Mouse (Mus musculus) layer of hippocampus, adult 2 months (tissue): ENCODE data around the gene Telo2. TPM values are rescaled to one million over a fixed set of nuclear protein-coding genes. Genes with fewer than 3 reads are reported as not detected.

Experiments
- DNase-seq, 2 experiments: peaks; one replicate each; pipeline ENCODE4 v3.0.0; 2022; ENCODE audit warnings: low spot score in 2 of 2
- H3K27ac ChIP-seq: fragments of 200-600 bp; 2 replicates; pipeline ENCODE4 v1.8.1; 2022
- H3K4me3 ChIP-seq: fragments of 200-600 bp; 2 replicates; pipeline ENCODE4 v1.8.1; 2022; ENCODE audit warnings: mild to moderate bottlenecking
- CTCF ChIP-seq: fragments of 200-600 bp; conservative IDR thresholded peaks from 2 replicates; pipeline ENCODE4 v1.8.1; 2022; ENCODE audit warnings: antibody characterized with exemption, mild to moderate bottlenecking, moderate library complexity
- total RNA-seq, 2 experiments: library from RNA; stranded (reverse); gene quantifications; 2 replicates each; pipeline ENCODE4 v1.2.3; 2021

The Telo2 gene
- total RNA-seq, 2 experiments from 2014 or later = 36.9 to 42.8 TPM

GRCm38 (mm10) chr17:25063872-25064271, 51.9 kb downstream of the Telo2 start:
- TF ChIP-seq CTCF = no peak
- DNase-seq = no peak
- Histone ChIP-seq H3K27ac (peak overlapping the region; percentile 51), H3K4me3 (no peak overlapping the region)

GRCm38 (mm10) chr17:25063261-25063660, 52.5 kb downstream of the Telo2 start:
- no peak for TF ChIP-seq CTCF
- Histone ChIP-seq H3K4me3 (no peak overlapping the region), H3K27ac (peak overlapping the region; percentile 51)
- no peak for DNase-seq

GRCm38 (mm10) chr17:25057041-25057440, 58.7 kb downstream of the Telo2 start:
- DNase-seq = no peak
- TF ChIP-seq CTCF = peak; percentile 45
- no peak overlapping the region for H3K4me3 ChIP-seq
- no peak overlapping the region for H3K27ac ChIP-seq

- H3K4me3 ChIP-seq = no peak overlapping the region
- no peak for DNase-seq
- no peak overlapping the region for H3K27ac ChIP-seq
- TF ChIP-seq CTCF = no peak
Observed at GRCm38 (mm10) chr17:25053274-25053673, 62.5 kb downstream of the Telo2 start.

Other genes starting within 250 kb of the Telo2 start
- under 1 TPM in 1 of 2 experiments, not detected in 1; 0.34 TPM for gene Igfals, start 250.0 kb downstream of the Telo2 start, total RNA-seq
- gene Nubp2, start 229.6 kb downstream of the Telo2 start, total RNA-seq = 10 to 100 TPM; 34.3 to 35.8 TPM
- 10 to 100 TPM; 43.6 to 45.0 TPM for gene Spsb3, start 229.3 kb downstream of the Telo2 start, total RNA-seq
- 10 to 100 TPM; 66.9 to 72.7 TPM for gene Eme2, start 220.9 kb downstream of the Telo2 start, total RNA-seq
- gene Mrps34, start 220.9 kb downstream of the Telo2 start, total RNA-seq = 10 to 100 TPM; 80.4 to 85.1 TPM
- gene Nme3, start 219.5 kb downstream of the Telo2 start, total RNA-seq = 10 to 100 TPM; 60.1 to 63.7 TPM
- gene Mapk8ip3, start 179.0 kb downstream of the Telo2 start, total RNA-seq = 100 to 1,000 TPM; 409 to 411 TPM
- 1 to 10 TPM; 4.4 to 6.1 TPM for gene Jpt2, start 155.3 kb downstream of the Telo2 start, total RNA-seq
- gene Cramp1l, start 100.2 kb downstream of the Telo2 start, total RNA-seq = 10 to 100 TPM; 25.2 to 30.7 TPM
- 10 to 100 TPM; 23.5 to 25.0 TPM for gene Ift140, start 99.9 kb downstream of the Telo2 start, total RNA-seq
- gene Tmem204, start 32.4 kb downstream of the Telo2 start, total RNA-seq = 1 to 10 TPM; 8.2 to 8.8 TPM
- 1 to 10 TPM; 2.6 to 2.8 TPM for gene Ptx4, start 4.8 kb upstream of the Telo2 start, total RNA-seq
- 10 to 100 TPM; 53.5 to 55.7 TPM for gene Clcn7, start 17.4 kb upstream of the Telo2 start, total RNA-seq
- gene Ccdc154, start 46.5 kb upstream of the Telo2 start, total RNA-seq = under 1 TPM in 1 of 2 experiments, not detected in 1; 0.28 TPM
- not detected for gene Gm38655, start 59.5 kb upstream of the Telo2 start, total RNA-seq
- gene BC003965, start 68.6 kb upstream of the Telo2 start, total RNA-seq = 10 to 100 TPM; 20.4 to 22.0 TPM
- gene Unkl, start 72.4 kb upstream of the Telo2 start, total RNA-seq = 10 to 100 TPM; 36.4 to 40.6 TPM
- gene Gnptg, start 124.2 kb upstream of the Telo2 start, total RNA-seq = 10 to 100 TPM; 73.7 to 77.4 TPM
- 10 to 100 TPM; 25.0 to 26.2 TPM for gene Tsr3, start 124.2 kb upstream of the Telo2 start, total RNA-seq
- gene Baiap3, start 140.4 kb upstream of the Telo2 start, total RNA-seq = 10 to 100 TPM in 1 of 2 experiments, 1 to 10 TPM in 1; 9.9 to 10.5 TPM
- 100 to 1,000 TPM; 229 to 239 TPM for gene Ube2i, start 158.7 kb upstream of the Telo2 start, total RNA-seq
- gene Prss34, start 182.4 kb upstream of the Telo2 start, total RNA-seq = not detected
- not detected for gene Prss28, start 192.7 kb upstream of the Telo2 start, total RNA-seq
- not detected for gene Prss29, start 202.7 kb upstream of the Telo2 start, total RNA-seq
- not detected for gene Tpsab1, start 229.6 kb upstream of the Telo2 start, total RNA-seq